Mouse (Mus musculus) forebrain, embryonic 12.5 days (tissue): ENCODE data around the gene Rcsd1. TPM values are rescaled to one million over a fixed set of nuclear protein-coding genes. Genes with fewer than 3 reads are reported as not detected.

Source experiments
- ATAC-seq: fragments of 200-750 bp; cut with Nextera tagmentation; 2 replicates; pipeline ENCODE4 v1.8.0; 2017; ENCODE audit warnings: moderate TSS enrichment; ENCODE audit not compliant: low FRiP score
- H3K27ac ChIP-seq: fragments of 300-500 bp; sonication (generic); 2 replicates; pipeline ENCODE4 v1.5.1; 2016; ENCODE audit warnings: mild to moderate bottlenecking
- H3K27me3 ChIP-seq: fragments of 300-500 bp; sonication (generic); 2 replicates; pipeline ENCODE4 v1.6.1; 2016; ENCODE audit warnings: mild to moderate bottlenecking
- H3K36me3 ChIP-seq: fragments of 300-500 bp; sonication (generic); replicated peaks from 2 replicates; pipeline ENCODE4 v1.6.1; 2016; ENCODE audit warnings: mild to moderate bottlenecking
- H3K4me1 ChIP-seq: fragments of 300-500 bp; sonication (generic); 2 replicates; pipeline ENCODE4 v1.6.1; 2016
- H3K4me2 ChIP-seq: fragments of 300-500 bp; sonication (generic); 2 replicates; pipeline ENCODE4 v1.6.1; 2016; ENCODE audit warnings: mild to moderate bottlenecking, moderate library complexity
- H3K4me3 ChIP-seq: fragments of 300-500 bp; sonication (generic); replicated peaks from 2 replicates; pipeline ENCODE4 v1.5.1; 2016; ENCODE audit warnings: mild to moderate bottlenecking
- H3K9ac ChIP-seq: fragments of 300-500 bp; sonication (generic); 2 replicates; pipeline ENCODE4 v1.6.1; 2016; ENCODE audit warnings: mild to moderate bottlenecking
- H3K9me3 ChIP-seq: fragments of 300-500 bp; sonication (generic); 2 replicates; pipeline ENCODE4 v1.6.1; 2016
- WGBS: fragments of 180-500 bp; shearing (Covaris S2); methylation state at CpG from one replicate; pipeline ENCODE4 v1.1.7; 2016; 5-methylcytosine and 5-hydroxymethylcytosine counted together
- polyA plus RNA-seq: library from polyadenylated mRNA; unstranded; fragments of >200 nt; fragmentation: Nextera tagmentation; extraction: Ambion mirVana; gene quantifications from 2 replicates; pipeline ENCODE4 v1.2.1, GENCODE M21; 2016

The Rcsd1 gene
- polyA plus RNA-seq, 1 experiment from 2014 or later: 8.1 TPM

- WGBS: 69% methylated on average over 16 of the region's 16 CpGs
- Histone ChIP-seq H3K36me3 (no peaks in the 10 kb centered on the region), H3K4me2 (no peak overlapping the region), H3K9me3 (no peaks in the 10 kb centered on the region), H3K4me3 (no peak overlapping the region), H3K4me1 (peaks cover 16% of the 10 kb centered on the region), H3K27ac (peak overlapping the region; percentile 38; the same call in 1 of the 2 replicates), H3K9ac (no peak overlapping the region), H3K27me3 (no peaks in the 10 kb centered on the region; the same call in 1 of the 2 replicates)
- no peak for ATAC-seq
Observed at GRCm38 (mm10) chr1:165663277-165663676, 46.3 kb downstream of the Rcsd1 start.

- peaks cover 16% of the 10 kb centered on the region for H3K4me1 ChIP-seq
- no peaks in the 10 kb centered on the region for H3K9me3 ChIP-seq
- peak overlapping the region; percentile 17; the same call in 1 of the 2 replicates for H3K9ac ChIP-seq
- 41% methylated on average over 15 of the region's 15 CpGs for WGBS
- no peaks in the 10 kb centered on the region; the same call in 1 of the 2 replicates for H3K27me3 ChIP-seq
- H3K4me3 ChIP-seq: no peak overlapping the region
- no peak overlapping the region for H3K4me2 ChIP-seq
- peak overlapping the region; percentile 38; the same call in 1 of the 2 replicates for H3K27ac ChIP-seq
- ATAC-seq: no peak
- no peaks in the 10 kb centered on the region for H3K36me3 ChIP-seq
Observed at GRCm38 (mm10) chr1:165662426-165663192, 46.9 kb downstream of the Rcsd1 start.

- no peaks in the 10 kb centered on the region for H3K36me3 ChIP-seq
- no peak overlapping the region for H3K4me3 ChIP-seq
- H3K27me3 ChIP-seq: no peaks in the 10 kb centered on the region; the same call in 1 of the 2 replicates
- H3K27ac ChIP-seq: no peak overlapping the region
- no peaks in the 10 kb centered on the region for H3K9me3 ChIP-seq
- H3K9ac ChIP-seq: no peak overlapping the region
- no peak overlapping the region for H3K4me2 ChIP-seq
- 87% methylated on average over 6 of the region's 6 CpGs for WGBS
- peaks cover 16% of the 10 kb centered on the region for H3K4me1 ChIP-seq
- no peak for ATAC-seq
Observed at GRCm38 (mm10) chr1:165661725-165662124, 47.8 kb downstream of the Rcsd1 start.

GRCm38 (mm10) chr1:165661191-165661590 is 48.4 kb downstream of the Rcsd1 start:
- WGBS: 56% methylated on average over 3 of the region's 3 CpGs
- no peak overlapping the region for H3K9ac ChIP-seq
- H3K27me3 ChIP-seq: no peaks in the 10 kb centered on the region; the same call in 1 of the 2 replicates
- H3K4me1 ChIP-seq: peaks cover 16% of the 10 kb centered on the region
- H3K9me3 ChIP-seq: no peaks in the 10 kb centered on the region
- no peak overlapping the region for H3K4me3 ChIP-seq
- peak; percentile 3; the same call in 1 of the 2 replicates for ATAC-seq
- H3K36me3 ChIP-seq: no peaks in the 10 kb centered on the region
- no peak overlapping the region for H3K4me2 ChIP-seq
- no peak overlapping the region for H3K27ac ChIP-seq

- Histone ChIP-seq H3K4me1 (peaks cover 16% of the 10 kb centered on the region), H3K9ac (no peak overlapping the region), H3K27ac (no peak overlapping the region), H3K27me3 (no peaks in the 10 kb centered on the region; the same call in 1 of the 2 replicates), H3K9me3 (no peaks in the 10 kb centered on the region), H3K4me2 (no peak overlapping the region), H3K4me3 (no peak overlapping the region), H3K36me3 (no peaks in the 10 kb centered on the region)
- ATAC-seq: peak; percentile 53; the same call in 1 of the 2 replicates
- WGBS: 20% methylated on average over 4 of the region's 4 CpGs
Observed at GRCm38 (mm10) chr1:165660774-165661173, 48.8 kb downstream of the Rcsd1 start.

- Histone ChIP-seq H3K4me3 (no peak overlapping the region), H3K4me1 (peaks cover 14% of the 10 kb centered on the region), H3K36me3 (no peaks in the 10 kb centered on the region), H3K27ac (no peak overlapping the region), H3K9ac (no peak overlapping the region), H3K9me3 (no peaks in the 10 kb centered on the region), H3K4me2 (no peak overlapping the region), H3K27me3 (no peaks in the 10 kb centered on the region; the same call in 1 of the 2 replicates)
- peak; percentile 61; the same call in 1 of the 2 replicates for ATAC-seq
- WGBS: 34% methylated on average over 5 of the region's 5 CpGs
Observed at GRCm38 (mm10) chr1:165658602-165659001, 51.0 kb downstream of the Rcsd1 start.

- no peaks in the 10 kb centered on the region for H3K9me3 ChIP-seq
- H3K36me3 ChIP-seq: no peaks in the 10 kb centered on the region
- no peak for ATAC-seq
- H3K27ac ChIP-seq: no peak overlapping the region
- no peak overlapping the region for H3K4me3 ChIP-seq
- H3K27me3 ChIP-seq: no peaks in the 10 kb centered on the region
- no peak overlapping the region for H3K9ac ChIP-seq
- H3K4me1 ChIP-seq: no peaks in the 10 kb centered on the region
- 91% methylated on average over 14 of the region's 14 CpGs for WGBS
- H3K4me2 ChIP-seq: no peak overlapping the region
Observed at GRCm38 (mm10) chr1:165655482-165655881, 54.1 kb downstream of the Rcsd1 start.

- Histone ChIP-seq H3K4me3 (no peak overlapping the region), H3K27me3 (no peaks in the 10 kb centered on the region), H3K27ac (no peak overlapping the region), H3K36me3 (no peaks in the 10 kb centered on the region), H3K4me2 (no peak overlapping the region), H3K4me1 (no peaks in the 10 kb centered on the region), H3K9me3 (no peaks in the 10 kb centered on the region), H3K9ac (no peak overlapping the region)
- 68% methylated on average over 6 of the region's 6 CpGs for WGBS
- ATAC-seq: no peak
Observed at GRCm38 (mm10) chr1:165655022-165655421, 54.5 kb downstream of the Rcsd1 start.

GRCm38 (mm10) chr1:165653126-165653885 is 56.3 kb downstream of the Rcsd1 start:
- no peaks in the 10 kb centered on the region for H3K9me3 ChIP-seq
- no peak for ATAC-seq
- no peak overlapping the region for H3K4me3 ChIP-seq
- no peak overlapping the region for H3K4me2 ChIP-seq
- no peaks in the 10 kb centered on the region for H3K4me1 ChIP-seq
- no peak overlapping the region for H3K9ac ChIP-seq
- H3K27me3 ChIP-seq: no peaks in the 10 kb centered on the region
- no peak overlapping the region for H3K27ac ChIP-seq
- H3K36me3 ChIP-seq: no peaks in the 10 kb centered on the region
- WGBS: 90% methylated on average over 14 of the region's 14 CpGs

- H3K27me3 ChIP-seq: no peaks in the 10 kb centered on the region
- no peaks in the 10 kb centered on the region for H3K36me3 ChIP-seq
- 84% methylated on average over 2 of the region's 2 CpGs for WGBS
- no peaks in the 10 kb centered on the region for H3K4me1 ChIP-seq
- ATAC-seq: no peak
- H3K4me3 ChIP-seq: no peak overlapping the region
- H3K27ac ChIP-seq: no peak overlapping the region
- H3K9me3 ChIP-seq: no peaks in the 10 kb centered on the region
- no peak overlapping the region for H3K4me2 ChIP-seq
- no peak overlapping the region for H3K9ac ChIP-seq
Observed at GRCm38 (mm10) chr1:165652507-165652906, 57.0 kb downstream of the Rcsd1 start.

GRCm38 (mm10) chr1:165651158-165651557 is 58.4 kb downstream of the Rcsd1 start:
- Histone ChIP-seq H3K9me3 (no peaks in the 10 kb centered on the region), H3K4me1 (no peaks in the 10 kb centered on the region), H3K27ac (no peak overlapping the region), H3K4me2 (no peak overlapping the region), H3K36me3 (no peaks in the 10 kb centered on the region), H3K27me3 (no peaks in the 10 kb centered on the region), H3K9ac (no peak overlapping the region), H3K4me3 (no peak overlapping the region)
- no peak for ATAC-seq
- WGBS: 80% methylated on average over 5 of the region's 5 CpGs

GRCm38 (mm10) chr1:165645102-165645501 is 64.5 kb downstream of the Rcsd1 start:
- Histone ChIP-seq H3K9ac (no peak overlapping the region), H3K36me3 (no peaks in the 10 kb centered on the region), H3K4me3 (no peak overlapping the region), H3K27ac (no peak overlapping the region), H3K27me3 (no peaks in the 10 kb centered on the region), H3K9me3 (no peaks in the 10 kb centered on the region), H3K4me1 (no peaks in the 10 kb centered on the region), H3K4me2 (no peak overlapping the region)
- ATAC-seq: no peak
- 72% methylated on average over 4 of the region's 4 CpGs for WGBS
